Mouse (Mus musculus): ENCODE measurements around the gene Cops4. TPM values are rescaled to one million over a fixed set of nuclear protein-coding genes. Genes with fewer than 3 reads are reported as not detected.

The Cops4 gene
- total and polyA plus RNA-seq, 2 experiments from 2014 or later = 100 to 168 TPM

GRCm38 (mm10) chr5:100595999-100596398 lies 77.9 kb downstream of the Cops4 start:
- no peak for TF ChIP-seq CTCF (IDR thresholded peaks at IDR 0.05)
- DNase-seq (ENCODE audit: low spot score) = no peak
- Histone ChIP-seq H3K27ac (ENCODE audit: low read depth, low read length) (no peak overlapping the region), H3K36me3 (ENCODE audit: insufficient read depth, low read length) (no peaks in the 10 kb centered on the region), H3K4me1 (ENCODE audit: insufficient read depth, low read length) (no peaks in the 10 kb centered on the region), H3K4me3 (ENCODE audit: low read depth, low read length) (no peak overlapping the region), H3K27me3 (ENCODE audit: insufficient read depth, low read length) (no peaks in the 10 kb centered on the region), H3K4me2 (ENCODE audit: low read depth, low read length, poor library complexity, severe bottlenecking) (no peak overlapping the region), H3K9ac (replicated peaks; ENCODE audit: low read length, poor library complexity, severe bottlenecking) (no peak overlapping the region), H3K9me3 (ENCODE audit: low read length) (peaks cover 11% of the 10 kb centered on the region; the same call in 1 of the 2 replicates)
- ATAC-seq (ENCODE audit: low FRiP score) = no peak
- WGBS = 90% methylated on average over 6 of the region's 6 CpGs

Small RNAs within 50 kb of the gene (microRNA-seq; reads per million reads assigned to microRNA genes)
- not detected for gene Gm23222 (ENCODE audit: borderline number of aligned reads)

Other genes with a start within 250 kb of the Cops4 start
- 148 and 227 TPM in 2 replicates for gene Sec31a, start 102.1 kb upstream of the Cops4 start, total RNA-seq (2014; rRNA removed)
- gene Sec31a, start 102.1 kb upstream of the Cops4 start, polyA plus RNA-seq (2015; fragmentation: Nextera tagmentation; extraction: Ambion mirVana) = 79.6 and 85.0 TPM in 2 replicates
- gene Lin54, start 17.7 kb upstream of the Cops4 start, total RNA-seq (2014; rRNA removed) = 10.9 and 11.4 TPM in 2 replicates
- gene Lin54, start 17.7 kb upstream of the Cops4 start, polyA plus RNA-seq (2015; fragmentation: Nextera tagmentation; extraction: Ambion mirVana) = 6.0 and 6.3 TPM in 2 replicates
- 3.4 and 3.7 TPM in 2 replicates for gene Plac8, start 53.9 kb downstream of the Cops4 start, total RNA-seq (2014; rRNA removed)
- 1.3 and 1.7 TPM in 2 replicates for gene Plac8, start 53.9 kb downstream of the Cops4 start, polyA plus RNA-seq (2015; fragmentation: Nextera tagmentation; extraction: Ambion mirVana)
- 96.0 and 143 TPM in 2 replicates for gene Coq2, start 156.8 kb downstream of the Cops4 start, total RNA-seq (2014; rRNA removed)
- 68.2 and 69.4 TPM in 2 replicates for gene Coq2, start 156.8 kb downstream of the Cops4 start, polyA plus RNA-seq (2015; fragmentation: Nextera tagmentation; extraction: Ambion mirVana)
- gene Hpse, start 201.4 kb downstream of the Cops4 start, total RNA-seq (2014; rRNA removed) = 0.28 and 3.2 TPM in 2 replicates
- 0.39 and 0.44 TPM in 2 replicates for gene Hpse, start 201.4 kb downstream of the Cops4 start, polyA plus RNA-seq (2015; fragmentation: Nextera tagmentation; extraction: Ambion mirVana)